Mouse (Mus musculus): ENCODE results near the gene Pram1.

DNA sequence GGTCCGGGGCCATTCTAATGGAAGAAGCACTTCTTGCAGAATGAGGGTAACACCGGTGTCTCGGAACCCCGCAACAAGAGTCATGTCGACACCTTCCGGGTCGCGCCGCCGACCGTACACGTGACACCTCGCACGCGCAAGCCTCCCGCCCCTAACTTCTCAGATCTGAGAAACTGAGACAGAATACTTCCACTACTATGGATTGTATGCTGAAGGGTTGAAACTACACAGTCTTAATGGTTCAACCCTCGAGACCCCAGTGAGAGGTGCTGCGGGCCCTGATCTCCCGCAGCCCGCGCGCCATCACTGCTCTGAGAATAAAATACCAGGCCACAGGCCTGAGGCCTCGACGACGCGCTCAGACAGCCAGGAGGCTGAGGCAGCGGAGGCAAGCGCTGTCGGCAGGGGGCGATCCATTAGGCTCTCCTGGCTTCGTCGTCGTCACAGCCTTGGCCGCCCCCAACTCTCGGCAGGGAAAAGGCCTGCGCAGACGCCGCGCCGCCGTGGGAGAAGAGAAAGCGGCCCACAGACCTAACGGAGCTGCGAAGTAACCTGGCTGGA is 46.9 kb downstream of the Pram1 start:
- TF ChIP-seq CTCF (IDR thresholded peaks at IDR 0.05; ENCODE audit: low read depth), result peak; percentile 39
- no peak for TF ChIP-seq EP300 (IDR thresholded peaks at IDR 0.05; ENCODE audit: low read depth)

Measured in heart, postnatal 0 days (tissue).